In genomic region chr3:97203880-97204279, GRCm38 (mm10) we compare ENCODE assay signal across 11 mouse cellular contexts. TPM values are rescaled to one million over a fixed set of nuclear protein-coding genes. Genes with fewer than 3 reads are reported as not detected.
DNase-seq lines count a peak whose midpoint lies in the region; ATAC-seq lines count a peak whose summit lies in the region.
"Had no signal": no experiment of that assay in that cellular context is flagged by ENCODE, and none has a peak within 500 bp of the region (broad histone marks: within the 10 kb centered on the region; RNA-seq: fewer than 3 reads in every experiment).

No protein-coding gene starts in this region.

- no peak overlapping the region for H3K27ac ChIP-seq in hindbrain, embryonic 11.5 days (ENCODE audit: low read depth, low read length)
- H3K27ac ChIP-seq: midbrain, embryonic 12.5 days had no signal

- peaks cover 12% of the 10 kb centered on the region for H3K36me3 ChIP-seq in hindbrain, embryonic 11.5 days (ENCODE audit: control insufficient read depth, insufficient read depth, low read length)

- H3K4me1 ChIP-seq in hindbrain, embryonic 11.5 days (replicated peaks; ENCODE audit: control insufficient read depth, insufficient read depth, low read length), result no peaks in the 10 kb centered on the region

- no peak for ATAC-seq in CD4-positive, CD25-positive, alpha-beta regulatory T cell, adult 4 months
- ATAC-seq in neutrophil, adult 5-6 weeks (ENCODE audit: extremely low read depth, insufficient number of reproducible peaks, low FRiP score, poor library complexity, severe bottlenecking), result 0 out of 2 replicates have a peak, but pooled peaks have one; percentile 9
- no peak for ATAC-seq in hindbrain, embryonic 11.5 days (ENCODE audit: low FRiP score)

- peak; percentile 23 for DNase-seq in CD4-positive, CD25-positive, alpha-beta regulatory T cell, adult 2 months (ENCODE audit: low read depth, low spot score)
- peak; percentile 25 to 45 for DNase-seq in spleen, postnatal 10 days (ENCODE audit: low spot score in 2 of 2)
- DNase-seq in spleen, postnatal 14 days (ENCODE audit: low spot score in 2 of 2), result no peak
- no peak for DNase-seq in hindbrain, embryonic 11.5 days (ENCODE audit: low spot score)
- no peak for DNase-seq in cerebellum, adult 11-12 months
- DNase-seq in urinary bladder, adult 18-20 months (ENCODE audit: low spot score in 2 of 2), result no peak
- DNase-seq: cerebellum, postnatal 25 days; right cerebral cortex, postnatal 25 days had no signal

- no peaks in the 10 kb centered on the region for H3K9me3 ChIP-seq in hindbrain, embryonic 11.5 days (ENCODE audit: control insufficient read depth, low read length)
- H3K9me3 ChIP-seq: midbrain, embryonic 12.5 days had no signal

- H3K4me3 ChIP-seq in hindbrain, embryonic 11.5 days (ENCODE audit: low read depth, low read length), result no peak overlapping the region
- H3K4me3 ChIP-seq: midbrain, embryonic 12.5 days had no signal

- no peak overlapping the region for H3K4me2 ChIP-seq in hindbrain, embryonic 11.5 days (replicated peaks; ENCODE audit: low read depth, low read length)
- H3K4me2 ChIP-seq: midbrain, embryonic 12.5 days had no signal

- no peak overlapping the region for H3K9ac ChIP-seq in hindbrain, embryonic 11.5 days (ENCODE audit: low read depth, low read length)
- H3K9ac ChIP-seq: midbrain, embryonic 12.5 days had no signal

- no peaks in the 10 kb centered on the region for H3K27me3 ChIP-seq in hindbrain, embryonic 11.5 days (ENCODE audit: control insufficient read depth, insufficient read depth, low read length)
- H3K27me3 ChIP-seq: midbrain, embryonic 12.5 days had no signal

- 88% methylated on average over 14 of the region's 14 CpGs for WGBS in hindbrain, embryonic 11.5 days

RNA-seq across cellular contexts. Expression of gene Acp6, which starts 45.3 kb away (rescaled TPM):
- polyA plus RNA-seq in CD4-positive, CD25-positive, alpha-beta regulatory T cell, adult 4 months (2017; shearing (Covaris generic)), result 10 to 100 TPM; 43.0 to 64.3 TPM
- total RNA-seq in neutrophil, adult 5-6 weeks (2017), result 23.9 and 39.8 TPM in 2 replicates
- polyA plus RNA-seq in hindbrain, embryonic 11.5 days (2014; fragmentation: Nextera tagmentation; extraction: Ambion mirVana), result 18.1 and 21.1 TPM in 2 replicates

Comparison
In these comparisons a context has a peak if more than half of its experiments do, and no peak if none do; other contexts are left out.
1. DNase-seq: peak in CD4-positive, CD25-positive, alpha-beta regulatory T cell, adult 2 months (single experiment) and spleen, postnatal 10 days (2 of 2); none in spleen, postnatal 14 days (0 of 2), hindbrain, embryonic 11.5 days (single experiment), cerebellum, adult 11-12 months (single experiment) and urinary bladder, adult 18-20 months (0 of 2).